Mouse (Mus musculus): ENCODE data around the gene Exoc6b.

- TF ChIP-seq POLR2A (IDR thresholded peaks at IDR 0.05; ENCODE audit: extremely low read depth, insufficient read depth, low read length): no peak
- TF ChIP-seq CTCF (IDR thresholded peaks at IDR 0.05; ENCODE audit: low read depth, low read length): no peak
These were observed 17.3 kb upstream of the Exoc6b start for GRCm38 (mm10) chr6:85086645-85087044.
